In genomic region chr16:19969506-19969905, GRCm38 (mm10) we compare ENCODE assay signal across 9 mouse cellular contexts.
"Had no signal": no experiment of that assay in that cellular context is flagged by ENCODE, and none has a peak within 500 bp of the region (broad histone marks: within the 10 kb centered on the region; RNA-seq: fewer than 3 reads in every experiment).

No protein-coding gene starts in this region.

- H3K27me3 ChIP-seq: limb, embryonic 13.5 days; midbrain, embryonic 12.5 days had no signal

- H3K4me3 ChIP-seq: limb, embryonic 13.5 days; midbrain, embryonic 12.5 days had no signal

- DNase-seq: kidney, adult 9 months; kidney, postnatal 36 days; layer of hippocampus, adult 9-11 months; layer of hippocampus, postnatal 36 days; lung, adult 18-20 months; right cerebral cortex, postnatal 25 days; thymus, postnatal 4 days had no signal

- H3K9me3 ChIP-seq: midbrain, embryonic 12.5 days had no signal

- H3K4me1 ChIP-seq: limb, embryonic 13.5 days; midbrain, embryonic 12.5 days had no signal

- H3K36me3 ChIP-seq: limb, embryonic 13.5 days; midbrain, embryonic 12.5 days had no signal
